Mouse (Mus musculus) frontal cortex, postnatal 25 days (tissue): ENCODE data around the gene Dysf.
"Not testable (repeated sequence)": the region's sequence is repeated elsewhere in the genome, so short reads cannot be mapped to it uniquely, and the experiment has no call there.

ENCODE experiments used
- DNase-seq, 2 experiments: peaks; one replicate each; pipeline ENCODE4 v3.0.0; 2022; ENCODE audit warnings: low spot score in 2 of 2

The Dysf gene

DNA sequence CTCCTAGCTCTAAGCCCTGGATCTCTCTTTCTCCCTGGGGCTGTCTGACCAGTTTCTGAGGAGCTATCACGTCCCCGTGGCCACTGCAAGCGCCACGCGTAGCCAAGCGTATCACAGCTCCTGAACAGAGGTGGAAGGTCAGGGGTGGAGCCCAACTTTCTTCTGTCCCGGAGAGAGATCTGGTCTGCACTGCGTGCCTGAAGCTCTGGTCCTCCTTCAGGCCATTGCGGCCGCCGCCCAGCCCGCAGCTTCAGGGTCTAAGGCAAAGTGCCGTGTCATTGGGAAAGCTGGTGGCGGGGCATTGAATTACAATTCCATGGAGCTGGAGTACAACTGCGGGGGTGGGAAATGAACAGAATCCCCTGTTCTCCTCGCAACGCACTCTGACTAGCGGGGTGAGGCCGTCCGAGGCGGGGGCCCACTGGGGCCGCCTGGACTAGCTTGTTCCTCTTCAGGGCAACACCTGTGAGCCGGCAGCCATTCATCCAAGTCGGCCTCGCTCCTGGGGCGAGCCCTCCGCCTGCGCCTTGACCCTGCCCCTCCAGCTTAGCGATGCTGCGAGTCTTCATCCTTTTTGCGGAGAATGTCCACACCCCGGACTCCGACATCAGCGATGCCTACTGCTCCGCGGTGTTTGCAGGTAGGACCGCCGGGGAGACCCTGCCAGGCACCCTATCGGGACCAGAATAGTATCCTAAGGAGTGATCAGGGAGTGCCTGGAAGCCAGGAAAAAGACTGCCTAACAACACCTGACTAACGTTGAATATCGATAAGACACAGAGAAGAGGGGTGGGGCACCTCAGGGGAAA lies at the start of gene Dysf:
TSS of gene Dysf (plus strand) at position 228 of the 809 bp plus-strand sequence.
- DNase-seq = no peak

DNA sequence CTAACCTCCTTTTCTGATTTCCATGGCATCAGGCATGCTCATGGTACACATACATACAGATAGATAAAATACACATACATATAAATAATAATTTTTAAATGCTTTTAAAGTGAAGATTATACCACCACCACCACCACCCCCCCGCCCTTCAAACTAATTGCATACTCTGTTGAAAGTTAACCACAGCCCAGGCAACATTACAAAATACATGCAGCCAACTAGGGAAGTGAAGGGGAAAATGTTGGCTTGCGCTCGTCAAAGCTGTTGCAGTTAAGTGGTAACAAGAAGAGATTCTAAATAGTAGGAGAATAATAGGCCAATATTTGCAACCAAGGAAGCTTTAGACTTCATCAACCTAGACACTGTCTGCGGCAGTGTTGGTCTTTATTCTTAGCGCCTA lies 20.7 kb upstream of the Dysf start:
- no peak for DNase-seq

DNA sequence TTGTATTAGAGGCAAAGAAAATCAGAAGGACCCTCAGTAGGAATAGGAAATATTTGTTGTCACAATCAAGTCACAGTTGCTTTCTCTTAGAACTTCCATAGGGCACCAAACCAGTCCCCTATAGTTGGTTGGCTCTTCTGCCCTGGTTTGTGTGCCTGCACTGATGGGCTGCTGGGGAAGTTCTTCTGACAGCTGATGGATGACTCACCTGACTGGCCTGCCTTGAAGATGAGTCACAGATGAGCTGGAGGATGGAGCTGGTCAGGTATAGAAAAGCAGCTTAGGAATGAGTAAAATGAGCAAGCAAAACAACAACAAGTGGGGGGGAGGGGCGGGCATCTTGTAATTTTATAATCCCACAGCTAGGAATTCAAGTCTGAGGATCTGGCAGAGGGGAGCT lies 5.7 kb upstream of the Dysf start:
- no peak for DNase-seq

DNA sequence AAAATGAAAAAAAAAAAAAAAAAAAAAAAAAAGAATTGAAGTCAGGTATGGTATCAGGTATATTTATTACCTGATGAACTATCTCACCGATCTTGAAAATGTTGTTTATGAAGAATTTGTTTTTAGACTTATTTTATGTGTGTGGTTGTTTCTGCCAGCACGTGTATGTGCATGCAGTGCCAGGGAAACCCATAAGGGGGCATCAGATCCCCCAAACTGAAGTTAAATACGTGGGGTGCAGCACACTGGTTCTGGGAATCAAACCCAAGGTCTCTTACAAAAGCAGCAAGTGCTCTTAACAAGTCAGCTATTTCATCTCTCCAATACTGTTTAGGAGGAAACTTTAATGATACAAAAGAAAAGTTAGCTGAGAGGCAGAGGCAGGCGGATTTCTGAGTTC lies 4.1 kb upstream of the Dysf start:
- no peak for DNase-seq

DNA sequence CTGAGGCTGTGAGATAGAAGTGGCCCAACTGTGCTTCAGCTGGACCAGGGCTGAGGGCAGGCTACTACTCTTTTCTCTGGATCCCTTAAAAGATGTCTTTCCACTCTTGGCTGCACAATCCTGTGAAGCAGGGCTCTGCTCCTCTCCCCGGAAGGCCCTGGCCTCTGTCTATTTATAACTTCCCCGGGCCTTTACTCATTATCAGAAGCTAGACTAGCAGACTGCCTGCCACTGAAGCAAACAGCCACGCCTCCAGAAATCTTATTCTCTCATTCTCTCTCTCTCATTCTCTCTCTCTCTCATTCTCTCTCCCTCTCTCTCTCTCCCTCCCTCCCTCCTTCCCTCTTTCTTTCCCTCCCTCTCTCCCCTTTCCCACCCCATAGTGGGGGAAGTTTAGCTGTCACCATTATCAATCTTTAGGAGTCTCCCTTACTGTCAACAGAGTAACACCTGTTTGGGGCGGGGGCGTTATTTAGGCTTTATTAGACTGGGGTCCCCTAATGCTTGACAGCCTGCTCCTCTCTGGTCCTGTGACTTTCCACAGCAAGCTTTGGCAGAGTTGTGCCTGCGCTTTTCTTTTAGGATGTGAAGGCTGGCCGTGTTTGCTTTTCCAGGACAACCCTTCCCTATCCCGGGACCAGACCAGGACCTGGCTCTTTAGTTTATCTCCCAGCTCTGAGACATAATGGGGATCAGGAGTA lies 932 bp downstream of the Dysf start:
- DNase-seq = no peak

DNA sequence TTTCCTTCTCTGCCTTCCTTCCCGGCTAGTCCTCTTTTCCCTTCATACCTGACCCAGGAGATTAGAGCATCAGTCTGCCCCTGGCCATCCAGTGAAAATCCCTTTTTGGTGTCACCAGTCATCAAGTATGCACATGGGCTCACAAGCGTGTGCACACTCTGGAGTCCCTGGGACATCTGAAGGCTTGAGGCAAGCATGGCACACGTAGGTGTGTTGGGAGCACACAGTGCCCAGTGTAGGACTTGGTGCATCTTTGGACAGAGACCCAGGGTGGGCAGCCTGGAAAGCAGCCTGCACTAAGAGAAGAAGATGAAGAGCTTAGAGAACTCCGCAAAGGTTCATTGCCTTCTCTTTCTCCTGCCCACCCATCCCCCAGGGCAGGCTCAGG lies 1.5 kb downstream of the Dysf start:
- no peak for DNase-seq

DNA sequence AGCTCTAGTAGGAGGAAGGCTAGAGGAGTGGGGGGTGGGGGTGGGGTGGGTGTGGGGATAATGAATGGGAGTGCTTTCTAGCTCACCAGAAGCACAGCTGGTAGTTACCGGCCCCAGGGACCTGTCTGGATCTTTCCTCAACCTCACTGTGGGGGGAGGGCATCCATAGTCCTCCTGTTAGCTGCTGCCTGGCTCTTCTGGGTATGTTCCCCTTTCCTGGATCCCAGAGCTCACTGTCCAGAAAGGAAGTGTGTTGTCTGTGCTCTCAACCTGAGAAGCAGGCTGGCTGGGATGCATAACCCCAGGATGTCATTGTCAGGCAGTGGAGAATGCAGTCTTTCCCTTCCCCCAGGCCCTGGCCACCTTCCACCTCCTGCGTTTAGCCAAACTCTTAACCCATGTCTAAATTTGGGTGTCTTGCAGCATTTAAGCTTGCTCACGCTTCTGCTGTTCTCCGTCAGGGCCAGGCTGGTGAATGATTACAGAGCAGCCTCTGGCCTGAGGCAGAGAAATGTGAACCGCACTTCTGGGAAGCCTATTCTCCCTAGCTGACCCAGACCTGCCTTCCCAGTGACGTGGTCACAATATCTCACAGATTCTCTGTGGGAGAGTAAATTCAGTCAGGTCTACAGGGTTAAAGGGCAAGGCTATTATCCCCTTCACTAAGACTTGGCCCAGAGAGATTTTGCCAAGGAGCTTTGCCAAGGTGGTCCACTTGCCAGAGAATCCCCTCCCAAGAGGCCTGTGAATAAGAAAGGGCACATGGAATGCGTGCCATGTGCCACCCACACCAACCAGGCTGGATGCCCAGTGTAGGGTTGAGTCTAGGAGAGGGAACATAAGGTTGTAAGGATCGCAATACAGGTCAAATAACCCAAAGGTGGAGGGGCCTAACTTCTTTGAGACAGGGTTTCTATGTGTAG lies 2.2 kb downstream of the Dysf start:
- DNase-seq = no peak

DNA sequence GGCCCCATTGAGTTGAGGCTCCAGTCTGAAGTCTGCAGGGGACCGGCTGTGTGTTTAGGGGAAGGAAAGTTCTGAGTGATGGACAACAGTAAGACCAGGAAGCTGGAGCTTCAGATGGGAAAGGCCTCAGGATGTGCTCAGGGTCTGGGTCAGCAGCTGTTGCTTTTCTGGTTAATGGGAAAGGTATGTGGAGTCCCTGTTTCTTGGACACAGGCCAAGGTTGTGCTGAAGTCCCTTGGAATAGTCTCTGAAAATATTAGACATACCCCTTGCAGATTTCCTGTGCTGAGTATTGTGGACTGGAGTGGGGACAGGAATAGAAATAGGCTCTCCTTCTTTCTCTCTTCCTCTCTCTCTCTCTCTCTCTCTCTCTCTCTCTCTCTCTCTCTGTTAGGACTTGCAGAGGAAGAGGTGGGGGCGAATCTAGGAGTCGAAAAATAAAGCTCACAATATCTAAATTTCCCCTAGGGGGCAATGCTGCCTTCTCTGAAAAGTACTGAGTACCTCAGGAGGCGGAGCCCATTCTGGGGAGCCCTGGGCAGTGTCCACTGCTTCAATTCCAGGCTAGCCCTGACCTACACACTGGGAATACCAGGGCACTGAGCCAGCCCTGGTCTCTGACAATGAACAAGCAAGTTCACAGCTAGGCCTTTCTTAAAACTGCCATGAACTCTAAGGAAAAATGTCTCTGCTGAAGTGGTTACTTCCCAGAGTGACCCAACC lies 6.7 kb downstream of the Dysf start:
- not testable (repeated sequence) for DNase-seq

DNA sequence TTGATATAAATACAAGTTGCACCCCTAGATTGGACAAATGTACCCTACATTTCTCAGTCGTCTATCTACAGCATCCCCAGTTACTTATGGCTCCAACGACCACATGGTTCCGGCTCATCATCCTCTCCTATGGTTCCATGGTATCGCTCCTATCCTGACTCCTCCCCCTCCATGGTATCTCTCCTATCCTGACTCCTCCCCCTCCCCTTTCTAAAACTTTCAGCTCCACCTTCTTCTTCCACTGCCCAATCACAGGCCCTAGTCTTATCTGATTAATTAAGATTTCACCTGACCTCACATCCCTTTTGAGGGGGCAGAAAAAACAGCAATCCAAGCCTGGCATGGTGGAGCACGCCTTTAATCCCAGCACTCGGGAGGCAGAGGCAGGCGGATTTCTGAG lies 8.5 kb downstream of the Dysf start:
- no peak for DNase-seq

DNA sequence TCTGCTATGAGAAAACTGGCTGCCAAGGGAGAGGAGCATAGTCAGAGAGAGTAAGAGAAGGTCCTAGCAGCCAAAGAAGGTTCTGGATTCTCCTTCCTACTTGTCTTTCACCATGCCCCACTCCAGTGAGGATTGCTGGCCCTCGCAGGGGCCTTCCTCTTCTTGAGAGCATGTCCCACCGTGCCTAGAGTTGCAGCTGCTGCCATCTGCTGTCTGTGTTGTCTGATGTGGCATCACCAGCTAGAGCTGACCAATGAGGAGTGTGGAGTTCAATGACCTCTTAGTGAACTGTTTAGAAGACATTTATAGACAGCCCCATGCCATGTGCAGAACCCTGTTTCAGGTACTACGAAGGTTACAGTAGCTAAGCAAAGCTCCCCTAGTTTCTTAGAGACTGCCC lies 9.0 kb downstream of the Dysf start:
- no peak for DNase-seq

DNA sequence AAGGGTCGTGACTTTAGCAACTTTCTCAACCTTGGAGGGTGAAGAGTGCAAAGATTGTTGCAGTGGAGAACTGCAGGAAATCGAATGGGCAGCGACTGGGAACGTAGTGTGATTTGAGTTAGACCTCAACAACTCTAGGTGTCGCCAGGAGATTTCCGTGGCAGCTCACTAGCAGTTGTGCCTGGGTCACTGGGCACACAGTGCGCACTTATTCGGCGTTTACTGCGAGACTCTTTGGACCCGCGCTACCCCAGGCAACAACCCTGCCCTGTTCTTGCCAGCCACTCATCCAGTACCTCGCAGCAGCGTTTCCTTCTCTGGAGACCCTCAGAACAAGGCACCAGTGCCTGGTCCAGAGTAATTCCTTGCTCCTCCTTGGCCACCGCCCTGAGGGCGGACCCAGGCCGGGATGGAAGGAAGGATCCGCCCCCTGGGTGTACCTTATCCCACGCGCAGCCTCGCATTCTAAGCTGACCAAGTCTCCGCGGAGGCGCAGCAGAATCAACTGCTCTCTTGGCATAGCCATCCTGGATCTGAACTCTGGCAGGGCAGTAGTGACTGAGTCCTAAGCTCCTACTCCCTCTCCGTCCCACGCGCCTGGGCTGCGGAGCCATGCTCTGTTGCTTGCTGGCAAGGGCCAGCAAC lies 10.6 kb downstream of the Dysf start:
- no peak for DNase-seq

DNA sequence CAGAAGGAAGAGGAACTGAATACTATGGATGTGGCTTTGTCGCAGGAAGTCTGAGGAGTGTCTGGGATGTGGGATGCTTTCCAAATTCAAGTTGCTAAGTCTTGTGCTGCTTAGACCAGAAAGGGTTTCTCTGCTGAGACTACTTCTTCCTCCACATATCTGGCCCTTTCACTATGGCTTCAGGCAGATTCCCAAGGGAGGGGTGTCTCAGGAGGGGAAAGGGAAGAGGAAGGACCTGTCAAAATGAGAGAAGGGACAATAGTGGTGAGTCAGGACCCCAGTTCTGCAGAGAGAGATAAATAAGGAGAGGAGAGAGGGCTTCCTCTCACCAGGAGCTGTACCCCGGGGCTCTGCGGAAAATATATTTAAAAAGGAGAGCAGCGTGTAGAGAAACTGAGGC lies 11.6 kb downstream of the Dysf start:
- no peak for DNase-seq

DNA sequence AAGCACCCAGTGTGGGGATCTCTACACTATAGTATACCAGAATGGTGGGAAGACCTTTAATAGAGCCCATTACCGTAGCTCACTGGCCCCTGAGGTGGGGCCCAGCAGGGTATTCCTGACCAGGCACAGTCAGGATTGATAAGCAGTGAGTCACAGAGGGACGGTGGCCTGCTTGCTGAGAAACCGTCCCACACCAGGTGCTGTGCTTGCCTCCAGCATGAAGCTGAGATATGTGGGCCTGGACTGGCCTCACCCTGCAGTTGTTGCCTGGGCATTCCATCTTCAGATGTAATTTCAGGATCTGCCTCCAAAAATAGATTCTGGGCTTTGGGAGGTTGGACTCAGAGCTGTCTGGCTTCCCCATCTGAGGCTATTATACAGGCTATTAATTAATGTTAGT lies 13.6 kb downstream of the Dysf start:
- no peak for DNase-seq

DNA sequence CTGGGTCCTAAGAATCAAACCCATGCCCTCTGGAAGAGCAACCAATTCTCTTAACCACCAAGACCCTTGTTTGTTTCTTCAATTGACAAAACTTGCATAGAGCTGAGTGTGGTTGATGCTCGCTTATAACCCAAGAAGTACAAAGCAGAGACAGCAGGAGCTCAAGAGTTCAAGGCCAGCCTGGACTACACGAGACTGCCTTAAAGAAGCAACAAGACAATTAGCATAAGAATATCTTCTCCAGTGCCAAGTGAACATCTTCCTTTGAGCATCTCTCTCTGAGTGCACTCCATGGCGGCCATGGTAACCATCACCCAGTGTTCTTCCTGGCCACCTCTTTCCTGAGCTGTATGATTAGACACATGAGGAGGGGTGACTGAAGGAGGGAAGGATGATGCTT lies 17.2 kb downstream of the Dysf start:
- no peak for DNase-seq

DNA sequence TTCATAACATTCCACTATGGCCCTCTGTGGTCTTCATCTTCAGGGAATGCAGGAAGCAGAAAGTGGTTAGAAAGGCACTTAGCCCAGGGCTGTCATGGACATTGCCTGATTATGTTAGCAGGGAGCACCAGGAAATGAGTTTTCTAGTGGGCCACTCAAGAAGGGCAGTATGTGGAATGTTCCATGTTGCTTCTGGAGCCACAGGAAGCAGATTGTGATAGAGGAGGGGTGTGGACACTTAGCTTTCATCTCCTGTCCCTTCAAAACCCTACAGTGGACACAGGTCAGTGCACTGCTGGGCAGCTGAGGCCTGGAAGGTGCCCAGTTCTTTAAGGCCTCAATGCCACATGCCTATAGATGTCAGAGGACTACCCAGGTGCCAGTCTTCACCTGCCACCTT lies 20.4 kb downstream of the Dysf start:
- DNase-seq = no peak

DNA sequence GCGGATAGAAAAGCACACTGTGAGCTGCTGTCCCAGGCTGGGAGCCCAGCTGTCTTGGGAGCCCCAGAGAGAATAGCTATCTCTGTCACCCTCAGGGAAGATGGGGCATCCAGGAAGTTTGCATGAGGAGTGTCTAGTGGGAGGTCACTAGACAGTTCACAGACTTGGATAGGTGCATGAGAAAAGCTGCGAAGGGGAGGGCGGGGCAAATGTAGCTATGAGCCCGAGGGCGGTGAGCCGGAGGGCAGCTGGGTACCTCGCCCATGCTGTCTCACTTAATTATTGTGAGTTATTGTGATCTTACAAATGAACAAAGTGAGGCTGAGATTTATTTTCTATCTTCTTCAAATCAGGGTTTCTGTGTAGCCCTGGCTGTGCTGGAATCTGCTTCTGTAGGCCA lies 21.4 kb downstream of the Dysf start:
- no peak for DNase-seq

DNA sequence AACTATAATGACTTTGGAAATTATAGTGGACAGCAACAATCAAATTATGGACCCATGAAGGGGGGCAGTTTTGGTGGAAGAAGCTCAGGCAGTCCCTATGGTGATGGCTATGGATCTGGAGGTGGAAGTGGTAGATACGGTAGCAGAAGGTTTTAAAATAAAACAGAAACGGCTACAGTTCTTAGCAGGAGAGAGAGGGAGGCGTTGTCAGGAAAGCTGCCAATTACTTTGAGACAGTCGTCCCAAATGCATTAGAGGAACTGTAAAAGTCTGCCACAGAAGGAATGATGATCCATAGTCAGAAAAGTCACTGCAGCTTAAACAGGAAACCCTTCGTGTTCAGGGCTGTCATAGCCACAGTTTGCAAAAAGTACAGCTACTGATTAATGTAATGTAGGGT lies 24.1 kb downstream of the Dysf start:
- not testable (repeated sequence) for DNase-seq

DNA sequence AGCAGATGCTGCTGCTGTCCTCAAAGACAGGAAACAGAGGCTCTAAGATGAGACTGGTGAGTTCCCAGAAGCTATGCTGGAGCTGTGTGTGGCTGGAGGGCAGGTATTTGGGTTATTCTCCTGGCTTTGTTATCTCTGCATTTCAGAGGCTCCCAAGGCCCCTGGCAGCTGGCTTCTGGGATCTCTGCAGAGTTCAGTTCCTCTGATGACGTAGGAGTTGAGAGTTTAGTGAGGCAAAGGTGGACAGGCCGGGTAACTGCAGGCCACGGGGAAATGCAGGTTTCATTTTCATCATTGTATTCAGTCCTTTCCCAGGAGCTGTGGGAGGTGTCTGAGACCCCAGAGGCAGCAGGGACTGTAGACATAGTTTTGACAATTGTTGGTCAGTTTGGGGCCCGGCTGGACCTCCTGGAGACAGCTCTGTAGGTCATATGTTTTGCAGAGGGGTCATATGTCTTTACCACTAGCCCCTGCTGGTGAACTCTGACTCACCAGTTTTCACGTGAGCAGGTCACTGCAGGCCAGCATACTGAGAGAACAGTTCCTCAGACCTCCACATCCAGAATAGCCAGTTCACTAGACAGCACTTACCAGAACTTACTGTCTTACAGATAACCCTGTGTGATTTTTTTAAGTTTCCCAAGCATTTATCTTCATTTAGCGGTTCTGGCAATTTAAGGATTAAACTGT lies 35.0 kb downstream of the Dysf start:
- DNase-seq = no peak

DNA sequence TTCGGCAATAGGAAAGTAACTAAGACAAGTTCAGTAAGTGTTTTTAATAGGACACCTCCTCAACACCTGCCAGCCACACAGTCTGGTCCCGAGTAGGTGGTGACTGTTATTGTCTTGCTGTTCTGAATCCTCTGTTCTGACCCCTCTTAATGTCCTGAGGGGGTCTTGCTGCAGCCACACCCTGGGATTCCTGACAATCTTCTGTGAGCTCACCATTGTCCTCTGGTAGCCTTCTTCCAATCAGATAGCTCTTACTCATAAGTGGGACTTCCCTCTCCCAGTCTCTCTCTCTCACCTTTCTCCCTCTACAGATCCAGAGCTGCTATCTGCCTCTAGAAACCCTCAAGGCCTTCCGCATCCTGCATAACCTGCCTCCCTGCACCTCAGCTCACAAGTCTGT lies 36.3 kb downstream of the Dysf start:
- no peak for DNase-seq

DNA sequence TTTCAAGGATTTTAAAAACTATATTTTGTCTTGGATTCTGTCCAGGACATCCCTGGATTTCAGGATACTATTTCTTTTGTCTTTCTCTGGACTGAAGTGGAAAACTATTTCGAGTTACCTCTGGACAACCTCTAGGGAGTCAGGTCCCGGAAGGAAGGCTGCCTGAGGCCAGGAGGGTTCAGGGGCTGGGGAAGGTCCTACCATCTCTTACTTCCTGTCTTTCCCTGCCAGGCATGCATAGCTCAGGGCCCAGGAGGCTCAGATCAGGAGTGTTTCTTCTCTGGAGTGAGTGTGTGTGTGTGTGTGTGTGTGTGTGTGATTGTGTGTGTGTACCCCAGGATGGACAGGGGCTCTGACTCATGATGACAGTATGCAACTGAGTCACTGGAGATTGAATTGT lies 40.5 kb downstream of the Dysf start:
- DNase-seq = no peak

DNA sequence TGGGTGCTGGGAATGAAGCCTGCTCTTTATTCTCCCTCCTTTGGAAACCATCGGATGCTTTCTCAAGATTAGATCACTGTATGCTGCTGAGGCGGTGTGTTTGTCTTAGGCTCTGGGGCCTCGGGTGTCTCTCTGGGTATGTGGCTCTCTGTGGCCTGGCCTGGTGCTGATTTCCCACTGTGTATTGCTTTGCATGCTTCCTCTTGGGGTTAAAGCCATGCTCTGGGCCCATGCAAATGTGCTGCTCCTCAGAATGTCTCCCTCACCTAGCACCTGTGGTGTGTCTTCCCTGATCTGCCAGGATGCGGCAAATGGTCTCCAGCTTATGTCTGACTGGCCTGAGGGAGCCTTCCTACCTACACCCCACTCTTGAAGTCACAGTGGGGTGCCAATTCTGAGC lies 41.8 kb downstream of the Dysf start:
- no peak for DNase-seq
